Mouse (Mus musculus) G1E (cell line): ENCODE measurements around the gene Cby3.

Source experiments
- CTCF ChIP-seq: IDR thresholded peaks from 2 replicates; pipeline ENCODE4 v1.5.1; 2012; ENCODE audit warnings: low read depth, low read length, inconsistent platforms, mixed read lengths
- GATA1 ChIP-seq: IDR thresholded peaks from 2 replicates; pipeline ENCODE4 v1.6.1; 2012; ENCODE audit warnings: borderline replicate concordance, low read length, inconsistent platforms, mixed read lengths
- TAL1 ChIP-seq: conservative IDR thresholded peaks from 2 replicates; pipeline ENCODE4 v1.6.1; 2012; ENCODE audit warnings: low read depth, low read length, inconsistent platforms, mixed read lengths

DNA sequence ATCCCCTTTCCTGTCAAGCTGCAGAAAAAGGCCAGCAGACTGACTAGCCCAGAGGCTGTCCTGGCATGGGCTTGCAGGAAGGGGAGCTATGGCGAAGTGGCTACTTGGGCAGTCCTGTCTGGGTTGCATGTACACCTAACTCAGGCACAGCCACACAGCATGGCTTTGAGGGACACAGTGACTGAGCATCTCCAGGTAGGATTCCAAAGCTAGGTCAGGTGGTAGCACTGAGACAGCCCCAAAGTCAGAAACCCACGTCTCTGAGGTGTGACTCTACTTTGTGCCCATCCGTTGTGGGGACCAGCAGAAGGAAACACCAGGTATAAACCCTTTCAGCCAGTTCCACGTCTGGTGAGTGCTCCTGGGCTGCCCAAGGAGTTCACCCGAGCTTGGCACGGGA is 39.0 kb downstream of the Cby3 start:
- no peak for TF ChIP-seq GATA1
- TF ChIP-seq CTCF = no peak
- TF ChIP-seq TAL1 = no peak
